Mouse (Mus musculus): ENCODE results near the gene Mcidas.

DNA sequence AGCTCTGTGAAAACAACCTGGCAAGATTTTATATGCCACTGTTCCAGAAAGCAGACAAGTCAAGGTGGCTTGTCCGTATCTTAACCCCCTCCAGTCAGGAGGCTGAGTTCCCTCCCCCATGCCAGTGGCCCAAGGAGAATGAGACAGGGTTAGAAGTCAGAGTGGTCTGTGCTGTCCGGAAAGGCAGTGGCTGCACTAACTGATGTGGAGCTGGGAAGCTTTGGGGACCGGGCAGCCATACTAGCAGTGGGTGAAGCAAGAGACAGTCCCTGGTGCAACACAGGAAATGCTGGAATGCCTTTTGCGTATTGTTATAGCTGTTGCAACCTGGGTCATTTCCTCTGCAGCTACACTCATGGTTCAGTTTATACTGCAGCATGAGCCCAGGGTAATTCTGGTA is 3.3 kb upstream of the Mcidas start:
- TF ChIP-seq CTCF (IDR thresholded peaks at IDR 0.05; ENCODE audit: borderline replicate concordance, insufficient read depth, low read depth, low read length) (no peak), POLR2A (IDR thresholded peaks at IDR 0.05; ENCODE audit: borderline replicate concordance, insufficient read depth, low read length) (no peak)

All from cerebellum, adult 2 months (tissue).